Mouse (Mus musculus) left cerebral cortex, postnatal 4 days (tissue): ENCODE results near the gene Ank2. TPM values are rescaled to one million over a fixed set of nuclear protein-coding genes. Genes with fewer than 3 reads are reported as not detected.
"Not testable (repeated sequence)": the region's sequence is repeated elsewhere in the genome, so short reads cannot be mapped to it uniquely, and the experiment has no call there.

Experiments
- DNase-seq: peaks from one replicate; pipeline ENCODE4 v3.0.0-alpha.2; 2022
- intact Hi-C: fragments of 180-260 bp; cut with DNase I; formaldehyde crosslinking; loops from one replicate; pipeline ENCODE4 v1.15.1; 2025
- total RNA-seq, 2 experiments: library from RNA; stranded (reverse); gene quantifications; 2 replicates each; pipeline ENCODE4 v1.2.3; 2021

The Ank2 gene
- total RNA-seq, 2 experiments from 2014 or later: 971 to 1,020 TPM

DNA sequence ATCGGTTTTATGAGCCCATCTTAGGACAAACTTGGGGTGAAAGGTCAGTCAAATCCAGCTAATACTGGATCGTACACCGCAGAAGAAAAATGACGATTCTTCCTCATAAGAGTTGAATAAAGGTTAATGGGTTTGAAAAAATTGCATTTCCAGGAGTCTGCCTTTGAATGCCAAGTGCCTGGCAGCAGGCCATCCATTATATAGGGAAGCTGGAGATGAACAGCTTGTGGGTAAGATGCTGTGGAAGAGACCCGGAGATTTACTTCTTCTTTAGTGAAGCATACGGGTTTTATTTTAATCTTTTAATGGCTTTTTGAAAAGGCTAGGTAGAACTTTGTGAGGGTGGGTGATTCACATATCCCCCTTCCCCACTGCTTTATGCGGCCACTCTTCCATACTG lies 11.8 kb downstream of the Ank2 start:
- intact Hi-C loops: no loop called here
- peak; percentile 55 for DNase-seq

DNA sequence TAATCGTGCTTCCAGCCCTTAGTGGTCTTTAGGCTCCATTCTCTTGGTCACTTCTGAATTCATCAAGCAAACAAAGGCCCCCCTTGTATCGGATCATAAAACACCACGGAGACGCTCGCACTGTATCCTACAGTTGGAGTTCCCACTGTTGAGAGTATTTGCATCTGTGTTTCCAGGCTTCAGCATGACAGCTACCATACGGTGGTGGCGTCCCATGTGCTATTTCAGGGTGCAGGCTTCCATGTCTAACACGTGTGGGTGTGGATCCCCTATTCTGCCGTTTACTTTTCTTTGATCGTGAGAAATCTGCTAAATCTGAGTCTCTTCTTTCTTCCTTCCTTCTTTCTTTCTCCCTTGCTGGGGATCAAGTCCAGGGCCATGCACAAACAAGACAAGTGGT lies 14.0 kb downstream of the Ank2 start:
- DNase-seq: no peak
- intact Hi-C loops: no loop called here

DNA sequence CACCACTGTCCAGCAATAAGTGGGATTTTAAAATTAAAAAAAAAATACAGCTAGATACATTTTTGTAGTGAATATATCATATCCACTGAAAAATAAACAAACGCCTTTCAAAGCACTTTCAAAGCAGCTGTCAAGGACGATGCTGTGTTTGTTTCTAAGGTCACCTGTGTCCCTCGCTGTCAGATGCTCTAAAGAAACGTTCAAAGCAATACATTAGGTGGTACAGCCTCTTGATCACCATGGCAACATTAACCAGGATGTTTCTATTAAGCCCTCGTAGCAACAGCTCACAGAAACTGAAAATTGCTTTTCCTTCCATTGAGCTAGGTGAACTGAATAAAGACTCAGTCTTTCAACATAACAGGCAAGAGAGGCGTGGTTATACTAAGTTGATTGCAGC lies 17.5 kb downstream of the Ank2 start:
- DNase-seq: no peak
- intact Hi-C loops: no loop called here

DNA sequence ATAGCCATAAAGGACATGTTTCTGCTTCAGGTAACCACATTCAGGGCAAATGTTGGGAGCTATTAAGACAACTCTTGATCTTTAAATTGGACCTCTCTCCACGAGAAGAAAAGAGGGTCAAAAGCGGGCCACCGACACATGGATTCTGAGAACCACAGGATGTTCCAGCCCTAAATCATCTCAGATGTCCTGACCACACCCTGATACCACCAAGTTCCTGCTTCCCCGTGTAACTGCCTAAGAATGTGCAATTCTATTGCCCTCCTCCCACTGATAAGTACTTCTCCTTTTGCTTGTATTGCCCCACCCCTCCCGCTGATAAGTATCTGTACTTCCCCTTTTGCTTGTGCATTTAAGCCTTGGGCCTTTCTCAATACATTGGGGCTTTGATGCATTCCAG lies 18.8 kb downstream of the Ank2 start:
- not testable (repeated sequence) for DNase-seq

DNA sequence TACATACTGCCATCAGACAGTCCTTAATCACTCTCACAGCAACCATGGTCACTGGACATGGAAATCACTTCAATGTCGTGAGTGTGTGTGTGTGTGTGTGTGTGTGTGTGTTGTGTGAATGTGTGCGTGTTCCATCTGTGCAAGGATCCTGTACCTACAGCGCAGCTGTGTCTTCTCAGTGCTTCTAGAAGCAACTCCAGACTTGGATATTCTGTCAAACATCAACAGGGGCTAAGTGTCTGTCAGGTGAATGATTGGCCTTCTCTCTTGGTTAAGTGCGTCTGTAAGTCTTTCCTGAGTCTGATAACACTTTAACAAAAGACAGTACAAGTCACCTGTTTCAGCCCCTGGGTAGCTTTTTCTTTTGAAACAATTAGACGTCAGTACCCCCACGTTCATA lies 25.0 kb downstream of the Ank2 start:
- no peak for DNase-seq
- intact Hi-C loops: no loop called here

More for the DNA sequence above, 18.8 kb downstream of the Ank2 start:
- intact Hi-C loops: not testable (repeated sequence)

DNA sequence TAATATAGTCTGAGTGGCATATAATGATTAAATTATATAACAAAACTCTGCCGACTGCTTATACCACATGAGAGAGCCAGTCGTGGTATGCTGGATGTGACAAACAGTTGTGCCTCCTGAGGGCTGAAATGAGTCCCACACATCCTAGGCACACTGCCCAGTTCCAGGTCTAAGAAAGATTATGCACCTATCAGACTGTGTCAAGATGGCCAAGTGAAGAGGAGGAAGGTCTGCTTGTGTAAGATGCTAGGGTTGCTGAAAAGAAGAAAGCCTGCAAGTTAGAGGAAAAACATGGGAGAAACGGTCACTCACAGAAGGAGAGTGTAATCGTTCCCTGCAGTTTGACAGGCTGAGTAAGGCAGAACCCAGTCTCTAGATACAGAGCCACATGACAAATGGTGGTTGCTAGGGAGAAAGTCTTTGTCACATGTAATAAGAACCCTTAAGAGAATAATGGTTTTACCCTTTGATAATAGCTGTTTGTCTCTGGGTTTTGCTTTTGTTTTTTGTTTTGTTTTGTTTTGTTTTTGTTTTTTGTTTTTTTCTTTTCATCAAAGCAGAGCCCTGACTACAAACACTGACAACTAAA lies 29.9 kb downstream of the Ank2 start:
- intact Hi-C loops: no loop called here
- DNase-seq: no peak

DNA sequence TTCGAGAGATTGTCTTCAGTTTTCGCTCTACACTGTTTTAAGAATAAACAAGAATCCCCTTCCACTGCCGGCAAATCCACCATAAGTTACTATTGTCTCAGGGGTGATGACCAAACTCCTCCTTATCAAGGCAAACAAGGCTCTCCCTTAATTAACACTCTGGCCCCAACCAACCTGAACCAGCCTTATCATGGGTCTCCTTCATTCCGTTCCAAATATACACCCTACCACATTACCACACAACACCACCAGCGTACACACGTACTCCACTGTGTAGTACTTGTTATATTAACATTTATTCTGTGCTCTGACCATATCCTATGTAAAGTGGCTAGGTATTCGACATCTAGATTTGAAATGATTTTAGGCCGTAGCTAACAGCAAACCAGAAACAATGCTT lies 30.6 kb downstream of the Ank2 start:
- intact Hi-C loops: no loop called here

DNA sequence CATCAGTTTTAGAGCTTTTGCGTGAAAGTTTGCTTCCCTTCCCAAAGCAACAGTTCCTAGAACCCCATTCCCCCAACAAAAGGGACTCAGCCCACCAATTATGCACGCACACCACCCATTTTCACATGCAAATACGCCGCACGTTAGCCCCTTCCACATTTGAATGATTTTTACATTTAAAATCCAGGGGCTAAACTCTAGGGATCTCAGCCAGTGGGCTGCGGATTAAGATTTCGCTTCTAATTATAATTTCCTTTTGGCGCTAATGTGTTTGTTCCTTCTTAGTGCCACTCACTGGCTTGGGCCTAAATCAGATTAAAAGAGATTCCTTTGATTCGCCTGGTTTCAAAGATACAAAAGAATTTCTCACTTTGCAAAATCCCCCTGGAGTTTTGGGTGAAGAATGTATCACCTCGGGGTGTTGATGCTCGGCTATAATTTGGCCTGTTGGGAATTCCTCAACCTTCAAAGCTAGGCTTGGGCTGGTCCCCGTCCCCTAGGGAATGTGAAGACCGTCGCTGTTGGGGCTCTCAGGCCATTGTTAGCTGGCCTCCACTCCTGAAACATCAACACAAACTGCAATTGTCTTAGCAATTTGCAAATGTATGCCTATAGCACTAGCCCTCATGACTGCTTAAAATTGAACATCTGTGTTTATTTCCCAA lies 35.2 kb downstream of the Ank2 start:
- intact Hi-C loops: no loop called here

More for the DNA sequence above, 30.6 kb downstream of the Ank2 start:
- DNase-seq: no peak

DNA sequence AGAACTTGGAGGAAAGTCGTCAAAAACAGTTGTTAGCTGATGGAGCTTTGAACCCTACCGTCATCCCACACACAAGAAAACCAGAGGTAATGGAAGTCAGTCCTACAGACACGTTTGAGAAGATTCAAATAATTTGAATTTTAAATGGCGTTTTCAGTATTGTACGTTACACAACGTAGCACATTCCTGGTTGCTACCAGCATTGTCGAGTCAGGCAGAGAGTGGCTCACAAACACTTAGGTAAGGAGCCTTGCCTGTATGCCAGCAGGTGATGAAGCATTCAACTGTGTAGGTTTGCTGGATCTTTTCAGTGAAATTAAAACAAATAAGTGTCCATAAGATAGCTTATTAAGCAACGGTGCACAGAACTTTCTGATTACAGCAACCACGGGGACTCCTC lies 36.0 kb downstream of the Ank2 start:
- intact Hi-C loops: no loop called here
- no peak for DNase-seq

More for the DNA sequence above, 35.2 kb downstream of the Ank2 start:
- DNase-seq: no peak

DNA sequence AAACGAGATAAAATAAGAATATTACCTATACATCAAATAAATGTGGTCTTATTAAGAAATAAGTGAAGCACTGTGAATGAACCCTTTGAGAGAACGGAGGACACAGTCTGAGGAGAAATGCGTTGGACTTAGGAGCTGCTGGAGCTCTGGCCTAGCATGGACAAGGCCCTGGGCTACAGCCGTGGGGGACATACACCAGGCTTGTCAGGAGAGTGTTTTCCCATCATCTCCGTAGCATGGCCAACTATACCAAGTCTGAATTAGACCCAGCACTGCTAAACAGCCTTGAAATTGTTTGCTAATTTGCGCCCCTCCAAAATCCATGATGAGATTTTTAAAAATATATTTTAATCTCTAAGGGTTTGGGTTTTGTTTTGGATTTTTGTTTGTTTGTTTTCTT lies 36.7 kb downstream of the Ank2 start:
- no peak for DNase-seq
- intact Hi-C loops: no loop called here

DNA sequence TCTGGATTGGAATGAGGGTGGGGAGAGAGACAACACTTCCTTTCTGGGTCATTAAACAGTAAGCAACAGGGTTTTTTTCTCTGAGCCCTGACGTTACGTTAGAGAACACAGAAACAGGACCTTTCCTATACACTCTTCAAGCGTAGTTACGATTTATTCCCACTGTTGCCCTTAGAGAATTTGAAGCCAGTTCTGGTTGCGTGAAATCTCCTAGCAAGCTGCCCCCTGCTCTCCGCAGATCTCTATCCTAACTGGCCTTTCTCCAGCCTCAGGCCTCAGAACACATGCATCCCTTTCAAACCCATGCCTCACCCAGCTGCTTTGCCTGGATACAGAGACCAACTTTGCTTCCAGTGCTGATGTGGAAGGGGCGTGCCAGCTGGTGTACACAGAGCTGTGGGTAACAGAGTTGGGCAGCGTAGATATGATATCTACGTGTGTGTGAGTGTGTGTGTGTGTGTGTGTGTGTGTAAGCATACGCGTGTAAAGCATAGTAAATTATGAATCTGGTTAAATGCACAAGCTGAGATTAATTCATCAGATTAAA lies 38.2 kb downstream of the Ank2 start:
- intact Hi-C loops: no loop called here

DNA sequence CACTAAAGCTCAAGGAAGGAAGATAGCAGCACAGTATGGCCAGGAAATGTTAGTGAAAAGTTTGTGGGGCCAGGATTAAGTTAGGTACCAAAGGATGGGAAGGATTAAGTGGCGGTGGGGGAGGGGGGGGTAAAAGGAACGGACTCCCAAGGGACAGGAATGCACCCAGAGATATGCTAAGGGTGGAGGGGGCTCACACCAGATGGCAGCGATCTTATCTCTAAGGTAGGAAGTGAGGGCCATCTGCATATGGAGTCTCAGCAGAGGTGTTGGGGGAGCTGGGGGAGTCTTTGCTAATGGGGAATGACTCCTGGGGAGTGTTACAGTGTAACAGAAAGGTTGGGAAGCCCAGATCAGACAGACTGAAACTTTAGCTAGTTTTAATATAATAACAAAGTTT lies 39.3 kb downstream of the Ank2 start:
- intact Hi-C loops: no loop called here
- DNase-seq: no peak

More for the DNA sequence above, 38.2 kb downstream of the Ank2 start:
- peak; percentile 3 for DNase-seq

DNA sequence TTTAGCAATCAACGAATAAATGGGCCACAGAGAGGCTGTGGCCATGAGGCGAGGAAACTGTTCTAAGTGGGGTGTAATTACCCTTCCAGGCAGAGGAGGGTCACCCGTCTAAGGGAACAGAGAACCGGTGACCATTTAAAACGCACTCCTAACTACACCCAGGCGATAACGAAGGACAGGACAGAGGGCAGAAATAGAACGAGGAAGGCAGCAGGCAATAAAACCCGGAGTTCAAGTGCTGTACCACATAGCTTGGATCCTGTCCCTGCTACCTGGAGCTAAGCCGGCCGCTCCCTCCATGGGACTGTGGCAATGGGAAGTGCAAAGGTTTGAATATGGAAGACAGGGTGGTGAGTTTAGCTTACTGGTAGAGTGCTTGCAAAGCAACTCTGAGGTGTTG lies 40.2 kb downstream of the Ank2 start:
- intact Hi-C loops: no loop called here
- DNase-seq: no peak

DNA sequence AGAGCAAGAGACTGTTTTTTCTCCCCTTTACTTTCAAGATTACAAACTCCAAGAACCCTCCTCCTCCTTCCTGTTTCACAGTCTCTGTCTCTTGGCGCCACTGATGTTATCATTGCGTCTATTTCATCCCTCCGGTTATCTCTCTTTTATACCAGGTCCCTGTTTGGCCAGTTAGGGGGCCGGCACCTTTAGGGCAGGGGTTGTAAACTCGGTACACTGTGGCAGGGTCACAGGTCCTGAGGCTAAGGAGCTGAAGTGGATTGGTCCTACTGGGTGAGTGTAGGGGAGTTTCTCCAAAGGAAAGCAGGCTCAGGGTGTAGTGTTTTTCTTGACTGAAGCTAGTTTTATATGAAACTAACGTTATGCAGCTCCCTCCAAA lies 40.7 kb downstream of the Ank2 start:
- no peak for DNase-seq
- intact Hi-C loops: no loop called here

DNA sequence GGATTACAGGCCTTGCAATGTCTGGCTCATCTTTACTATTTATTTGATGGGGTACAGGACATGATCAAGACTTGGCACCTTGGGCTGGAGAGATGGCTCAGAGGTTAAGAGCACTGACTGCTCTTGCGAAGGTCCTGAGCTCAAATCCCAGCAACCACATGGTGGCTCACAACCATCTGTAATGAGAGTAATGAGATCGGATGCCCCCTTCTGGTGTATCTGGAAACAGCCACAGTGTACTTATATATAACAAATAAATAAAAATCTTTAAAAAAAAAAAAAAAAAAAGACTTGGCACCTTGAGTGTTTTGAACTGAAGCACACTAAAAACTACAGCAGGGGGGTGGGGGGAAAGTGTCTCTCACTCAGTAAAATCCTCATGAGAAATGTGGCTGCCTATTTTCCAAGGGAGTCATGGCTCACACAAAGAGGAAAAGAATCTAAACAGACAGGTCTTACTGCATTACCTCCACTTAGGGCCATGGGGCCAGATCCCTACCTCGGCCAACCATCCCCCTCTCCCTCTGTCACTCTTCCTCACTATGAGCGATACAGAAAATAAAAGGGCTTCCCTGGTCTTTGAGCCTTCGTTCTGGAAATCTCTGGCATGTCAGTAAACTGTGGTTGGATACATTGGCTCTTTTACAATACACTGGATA lies 41.3 kb downstream of the Ank2 start:
- no peak for DNase-seq
- intact Hi-C loops: no loop called here

DNA sequence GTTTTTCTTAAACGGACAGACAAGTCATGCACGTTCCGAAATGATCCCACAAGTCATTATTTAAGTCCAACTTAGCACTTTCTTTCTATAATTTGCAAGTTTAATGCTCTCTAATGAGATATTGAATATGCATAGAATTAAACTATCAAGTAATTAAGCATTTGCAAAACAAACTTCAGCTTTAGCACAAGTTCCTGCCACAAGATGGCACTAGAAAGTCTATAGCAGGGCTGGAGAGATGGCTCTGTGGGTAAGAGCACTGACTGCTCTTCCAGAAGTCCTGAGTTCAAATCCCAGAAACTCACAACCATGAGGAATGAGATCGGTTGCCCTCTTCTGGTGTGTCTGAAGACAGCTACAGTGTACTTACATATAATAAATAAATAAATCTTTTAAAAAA lies 45.4 kb downstream of the Ank2 start:
- DNase-seq: no peak

DNA sequence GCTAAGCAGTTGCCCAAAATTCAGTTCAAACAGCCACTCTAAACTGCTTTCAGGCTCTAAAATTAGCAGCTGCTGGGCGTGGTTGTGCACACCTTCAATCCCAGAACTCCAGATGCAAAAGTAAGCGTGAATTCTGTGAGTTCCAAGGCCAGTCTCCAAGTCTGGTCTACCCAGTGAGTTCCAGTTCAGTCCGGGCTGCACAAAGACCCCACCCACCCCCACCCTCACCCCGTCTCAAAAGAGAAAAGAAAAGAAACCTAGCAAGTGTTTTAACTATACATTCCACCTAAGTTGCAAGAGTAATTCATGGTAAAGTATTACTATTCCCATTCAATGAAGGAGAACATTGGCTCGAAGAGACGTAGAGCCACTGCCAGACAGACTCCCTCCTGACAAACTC lies 45.9 kb downstream of the Ank2 start:
- DNase-seq: no peak
- intact Hi-C loops: loop anchor here (2.0 kb wide), 1 partner anchor 100 kb away; the partner anchor contains the start of genes Larp7 and Zgrf1

More for the DNA sequence above, 45.4 kb downstream of the Ank2 start:
- intact Hi-C loops: loop anchor here (2.0 kb wide), 1 partner anchor 99 kb away; the partner anchor contains the start of genes Larp7 and Zgrf1

DNA sequence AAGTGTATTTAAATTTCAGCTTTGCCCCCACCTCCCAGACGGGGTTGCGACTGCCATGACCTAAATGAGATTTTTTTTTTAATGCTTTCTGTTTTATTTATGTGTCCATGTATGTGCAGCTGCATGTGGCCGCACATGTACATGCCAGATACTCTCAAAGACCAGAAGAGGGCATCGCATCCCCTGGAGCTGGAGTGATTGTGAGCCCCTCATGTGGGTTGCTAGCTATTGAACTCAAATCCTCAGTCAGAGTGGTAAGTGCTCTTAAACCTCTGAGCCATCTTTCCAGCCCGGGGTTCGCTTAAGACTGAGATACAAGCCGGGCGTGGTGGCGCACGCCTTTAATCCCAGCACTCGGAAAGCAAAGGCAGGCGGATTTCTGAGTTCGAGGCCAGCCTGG lies 46.9 kb downstream of the Ank2 start:
- intact Hi-C loops: loop anchor here (2.0 kb wide), 1 partner anchor 101 kb away; the partner anchor contains the start of genes Larp7 and Zgrf1

DNA sequence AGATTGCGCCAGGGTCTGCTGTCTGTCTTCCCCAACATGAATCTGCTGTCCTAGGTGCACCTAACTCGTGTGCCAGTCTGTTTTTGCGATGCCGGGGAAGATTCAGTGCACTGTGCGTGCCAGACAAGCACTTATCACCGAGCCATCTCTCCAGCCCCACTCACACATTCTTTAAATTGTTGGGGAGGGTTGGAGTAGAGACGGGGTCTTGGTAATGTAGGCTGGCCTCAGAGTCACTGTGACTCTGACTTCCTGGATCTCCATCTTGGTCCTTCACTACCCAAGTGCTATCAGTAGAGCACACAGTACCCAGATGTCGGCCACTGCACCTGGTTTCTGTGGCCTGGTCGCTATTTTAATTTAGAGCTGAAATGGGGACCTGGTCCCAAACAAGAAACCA lies 47.4 kb downstream of the Ank2 start:
- DNase-seq: no peak
- intact Hi-C loops: loop anchor here (2.0 kb wide), 1 partner anchor 101 kb away; the partner anchor contains the start of genes Larp7 and Zgrf1

More for the DNA sequence above, 46.9 kb downstream of the Ank2 start:
- no peak for DNase-seq

DNA sequence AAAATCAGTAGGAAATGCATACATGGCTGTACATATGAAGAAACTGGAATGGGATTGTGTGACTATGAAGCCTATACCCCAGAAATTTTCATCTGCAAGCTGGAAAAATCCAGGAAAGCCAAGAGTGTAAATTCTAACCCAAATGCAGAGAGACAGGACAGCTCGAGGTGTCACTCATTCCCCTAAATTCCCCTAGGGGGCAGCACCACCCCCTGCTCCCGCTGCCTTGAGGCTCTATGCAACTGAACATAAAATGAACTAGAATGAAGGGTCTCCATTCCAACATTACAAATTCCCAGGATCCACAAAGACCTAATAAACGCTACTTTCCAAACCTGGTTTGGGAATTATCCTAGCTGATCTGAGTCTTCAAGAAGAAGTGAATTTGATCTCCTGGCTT lies 48.1 kb downstream of the Ank2 start:
- peak; percentile 47 for DNase-seq
- intact Hi-C loops: no loop called here

DNA sequence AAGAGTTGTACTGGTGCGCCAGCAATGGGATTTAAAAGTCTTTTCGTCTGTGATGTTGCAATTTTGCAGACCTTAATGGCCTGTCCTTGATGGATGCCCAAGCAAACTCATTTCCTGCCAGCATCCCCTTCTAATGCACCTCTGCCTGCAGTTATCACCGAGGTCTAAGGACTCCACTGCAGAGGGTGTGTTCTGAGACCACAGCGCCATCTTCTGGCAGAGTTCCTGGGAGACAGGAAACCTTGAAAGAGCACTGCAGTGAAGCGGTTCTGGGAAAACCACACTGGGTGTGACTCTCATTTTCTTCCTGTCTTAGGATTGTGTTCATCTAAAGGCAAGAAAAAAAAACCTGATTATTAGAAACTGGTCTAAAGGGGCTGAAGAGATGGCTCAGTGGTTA lies 53.0 kb downstream of the Ank2 start:
- DNase-seq: peak; percentile 72

DNA sequence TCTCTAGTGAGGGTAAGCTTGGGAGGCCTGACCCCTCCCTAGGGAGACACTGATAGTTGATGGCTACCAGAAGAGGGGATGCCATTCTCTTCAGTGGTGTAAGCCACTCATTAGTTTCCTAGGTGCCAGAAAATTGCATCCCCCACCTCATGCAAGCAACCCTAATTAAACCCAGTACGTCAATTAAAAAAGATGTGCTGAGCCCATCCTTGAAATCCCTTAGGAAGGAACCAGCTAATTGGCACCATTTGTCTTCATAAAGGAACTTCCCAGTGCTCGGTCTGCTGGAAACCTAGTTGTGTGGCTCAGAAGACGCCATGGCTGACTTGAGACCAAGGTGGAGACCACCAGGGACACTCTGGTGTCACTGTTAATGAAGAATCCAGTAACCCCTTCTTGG lies 65.9 kb downstream of the Ank2 start:
- intact Hi-C loops: no loop called here
- no peak for DNase-seq

More for the DNA sequence above, 53.0 kb downstream of the Ank2 start:
- intact Hi-C loops: no loop called here
